Mouse (Mus musculus): ENCODE results near the gene Sp2. TPM values are rescaled to one million over a fixed set of nuclear protein-coding genes. Genes with fewer than 3 reads are reported as not detected.

Sp2 gene
- total and polyA plus RNA-seq, 2 experiments from 2014 or later: 6.8 to 8.9 TPM

DNA sequence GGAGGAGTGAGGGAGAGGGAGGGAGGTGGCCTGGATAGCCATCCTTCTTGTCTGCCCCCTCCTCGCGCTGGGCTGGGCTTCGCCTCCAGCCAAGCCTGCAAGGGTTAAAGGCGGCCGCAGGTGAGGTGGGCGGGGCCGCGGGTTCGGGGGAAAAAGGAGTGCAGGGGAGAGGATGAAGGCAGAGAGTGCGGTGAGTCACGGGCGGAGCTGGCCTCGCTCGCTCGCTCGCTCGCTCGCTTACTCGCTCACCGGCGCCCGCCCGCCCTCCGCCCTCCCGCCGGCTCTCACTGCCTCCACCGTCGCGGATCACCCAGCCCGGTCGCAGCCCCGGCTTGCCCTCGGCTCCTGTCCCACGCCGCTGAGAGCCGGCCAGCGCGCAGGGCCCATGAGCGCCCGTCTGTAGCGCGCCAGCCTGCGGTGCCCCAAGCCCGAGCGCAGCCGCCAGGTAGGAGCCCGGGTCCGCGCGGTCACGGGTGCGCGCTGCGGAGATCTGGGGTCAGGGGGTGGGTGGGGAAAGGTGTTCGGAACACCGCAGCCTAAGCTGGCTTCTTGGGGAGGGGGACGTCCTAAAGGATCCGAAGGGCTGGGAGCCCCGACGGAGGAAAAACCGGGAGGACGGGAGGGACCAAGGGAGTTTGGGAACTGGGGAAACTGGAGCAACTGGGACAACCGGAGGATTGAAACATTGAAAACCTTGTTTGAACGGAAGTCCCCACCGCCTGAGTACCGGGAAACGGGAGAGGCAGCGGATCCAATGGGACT is 36.0 kb upstream of the Sp2 start:
- ATAC-seq (ENCODE audit: insufficient read depth, low read depth): no peak
- WGBS: 2% methylated on average over 45 of the region's 68 CpGs
- H3K4me3 ChIP-seq (ENCODE audit: low read depth, low read length): peak overlapping the region; percentile 37

GRCm38 (mm10) chr11:97017696-97018582 is 35.2 kb upstream of the Sp2 start:
- Histone ChIP-seq H3K36me3 (replicated peaks; ENCODE audit: control insufficient read depth, insufficient read depth, low read length) (no peaks in the 10 kb centered on the region), H3K9ac (replicated peaks; ENCODE audit: low read depth, low read length) (no peak overlapping the region), H3K4me3 (ENCODE audit: low read depth, low read length) (peak overlapping the region; percentile 37), H3K27ac (ENCODE audit: low read depth) (no peak overlapping the region), H3K4me2 (ENCODE audit: low read depth, low read length) (peak overlapping the region; percentile 54), H3K4me1 (ENCODE audit: control insufficient read depth, insufficient read depth) (peaks cover 4% of the 10 kb centered on the region; the same call in 1 of the 2 replicates), H3K27me3 (ENCODE audit: control insufficient read depth, insufficient read depth, low read length) (peaks cover 92% of the 10 kb centered on the region), H3K9me3 (replicated peaks; ENCODE audit: control insufficient read depth, low read length) (no peaks in the 10 kb centered on the region)
- DNase-seq (ENCODE audit: low spot score) (no peak), ATAC-seq (ENCODE audit: insufficient read depth, low read depth) (no peak)
- no peak for TF ChIP-seq CTCF (IDR thresholded peaks at IDR 0.05; ENCODE audit: low read depth)
- no peak for TF ChIP-seq EP300 (IDR thresholded peaks at IDR 0.05; ENCODE audit: low read depth)
- 2% methylated on average over 36 of the region's 36 CpGs for WGBS

More for the DNA sequence above, 36.0 kb upstream of the Sp2 start:
- Histone ChIP-seq H3K4me1 (ENCODE audit: control insufficient read depth, insufficient read depth) (peaks cover 4% of the 10 kb centered on the region; the same call in 1 of the 2 replicates), H3K27me3 (ENCODE audit: control insufficient read depth, insufficient read depth, low read length) (peaks cover 93% of the 10 kb centered on the region), H3K27ac (ENCODE audit: low read depth) (no peak overlapping the region), H3K9ac (replicated peaks; ENCODE audit: low read depth, low read length) (no peak overlapping the region), H3K4me2 (ENCODE audit: low read depth, low read length) (peak overlapping the region; percentile 54), H3K9me3 (replicated peaks; ENCODE audit: control insufficient read depth, low read length) (no peaks in the 10 kb centered on the region), H3K36me3 (replicated peaks; ENCODE audit: control insufficient read depth, insufficient read depth, low read length) (no peaks in the 10 kb centered on the region)
- no peak for TF ChIP-seq EP300 (IDR thresholded peaks at IDR 0.05; ENCODE audit: low read depth)
- TF ChIP-seq CTCF (IDR thresholded peaks at IDR 0.05; ENCODE audit: low read depth): no peak
- no peak for DNase-seq (ENCODE audit: low spot score)

- no peaks in the 10 kb centered on the region for H3K36me3 ChIP-seq (replicated peaks; ENCODE audit: control insufficient read depth, insufficient read depth, low read length)
- 18% methylated on average over 8 of the region's 8 CpGs for WGBS
- no peaks in the 10 kb centered on the region for H3K9me3 ChIP-seq (replicated peaks; ENCODE audit: control insufficient read depth, low read length)
- DNase-seq (ENCODE audit: low spot score) (no peak), ATAC-seq (ENCODE audit: insufficient read depth, low read depth) (no peak)
- H3K27ac ChIP-seq (ENCODE audit: low read depth): no peak within 1 kb of the TSS
- H3K4me2 ChIP-seq (ENCODE audit: low read depth, low read length): no peak within 1 kb of the TSS
- TF ChIP-seq CTCF (IDR thresholded peaks at IDR 0.05; ENCODE audit: low read depth): no peak
- TF ChIP-seq EP300 (IDR thresholded peaks at IDR 0.05; ENCODE audit: low read depth): no peak
- H3K27me3 ChIP-seq (ENCODE audit: control insufficient read depth, insufficient read depth, low read length): peaks cover 81% of the 10 kb centered on the region
- no peaks in the 10 kb centered on the region for H3K4me1 ChIP-seq (ENCODE audit: control insufficient read depth, insufficient read depth)
- H3K4me3 ChIP-seq (ENCODE audit: low read depth, low read length): no peak within 1 kb of the TSS
- no peak within 1 kb of the TSS for H3K9ac ChIP-seq (replicated peaks; ENCODE audit: low read depth, low read length)
These were observed 30.4 kb upstream of the Sp2 start, which contains the start of gene Sp6 for GRCm38 (mm10) chr11:97013121-97013670. TSS of gene Sp6 (plus strand) at chr11:97013394.

DNA sequence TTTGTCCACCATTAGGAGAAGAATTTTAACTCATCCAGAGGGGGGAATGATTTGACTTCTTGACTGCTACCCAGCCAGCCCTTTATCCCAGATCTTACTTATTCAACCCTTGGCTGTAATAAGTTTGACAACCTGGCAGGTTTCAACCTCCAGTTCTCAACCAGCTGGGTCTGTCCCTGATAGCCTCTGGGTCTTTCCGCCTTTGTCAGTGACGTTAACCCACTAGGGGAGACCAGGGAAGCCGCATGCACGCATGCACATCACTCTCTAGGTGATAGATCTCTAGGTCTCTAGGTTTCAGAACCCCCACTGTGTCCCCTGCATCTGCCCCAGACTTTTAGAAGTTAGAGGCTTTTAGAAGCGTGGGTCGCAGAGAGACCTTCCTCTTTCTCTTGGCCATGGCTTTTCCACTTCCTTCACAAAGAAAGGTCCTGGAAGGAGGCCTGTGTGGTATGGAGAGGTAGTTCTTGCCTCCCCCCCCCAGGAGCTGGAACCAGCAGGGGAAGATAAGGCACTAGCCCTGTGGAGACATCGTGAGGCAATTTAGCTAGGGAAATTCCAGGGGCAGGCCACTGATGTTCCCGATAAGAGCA is 26.5 kb upstream of the Sp2 start:
- Histone ChIP-seq H3K27me3 (ENCODE audit: control insufficient read depth, insufficient read depth, low read length) (peaks cover 66% of the 10 kb centered on the region), H3K27ac (ENCODE audit: low read depth) (no peak overlapping the region), H3K9ac (replicated peaks; ENCODE audit: low read depth, low read length) (no peak overlapping the region), H3K36me3 (replicated peaks; ENCODE audit: control insufficient read depth, insufficient read depth, low read length) (no peaks in the 10 kb centered on the region), H3K4me1 (ENCODE audit: control insufficient read depth, insufficient read depth) (no peaks in the 10 kb centered on the region), H3K9me3 (replicated peaks; ENCODE audit: control insufficient read depth, low read length) (no peaks in the 10 kb centered on the region), H3K4me2 (ENCODE audit: low read depth, low read length) (no peak overlapping the region), H3K4me3 (ENCODE audit: low read depth, low read length) (no peak overlapping the region)
- ATAC-seq (ENCODE audit: insufficient read depth, low read depth): no peak
- WGBS: 25% methylated on average over 8 of the region's 8 CpGs
- no peak for DNase-seq (ENCODE audit: low spot score)
- TF ChIP-seq CTCF (IDR thresholded peaks at IDR 0.05; ENCODE audit: low read depth) (no peak), EP300 (IDR thresholded peaks at IDR 0.05; ENCODE audit: low read depth) (no peak)

DNA sequence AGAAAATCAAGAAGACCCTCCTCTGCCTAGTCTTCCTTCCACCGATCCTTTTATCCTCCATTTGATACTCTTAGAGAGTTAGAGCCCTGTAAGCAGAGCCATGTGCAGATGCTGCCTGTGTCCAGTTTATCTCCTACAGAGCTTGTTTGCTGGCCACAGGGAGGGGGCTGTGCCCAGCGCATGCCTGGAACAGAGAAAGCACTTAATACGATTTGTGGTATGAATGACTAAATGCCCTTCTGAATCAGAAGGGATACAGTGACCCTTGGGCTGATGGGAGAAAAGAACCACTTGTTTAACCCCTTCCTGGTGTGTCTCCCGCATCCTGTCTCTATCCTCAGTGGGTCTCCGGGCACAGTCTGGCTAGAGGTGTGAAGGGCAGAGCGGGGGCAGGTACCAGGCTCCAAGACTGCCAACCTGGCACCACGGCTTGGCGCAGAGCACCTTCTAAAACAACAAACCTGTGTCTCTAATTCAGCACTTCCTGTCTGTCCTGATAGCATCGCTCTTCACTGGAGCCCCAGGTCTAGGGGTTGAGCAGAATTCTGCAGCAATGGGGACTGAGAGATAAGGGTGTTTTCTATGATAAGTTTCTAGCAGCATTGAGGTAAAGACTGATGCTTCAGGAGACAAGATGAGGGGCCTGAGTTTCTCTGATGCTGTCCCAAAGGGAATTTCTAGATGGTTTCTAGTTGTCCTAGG is 24.5 kb upstream of the Sp2 start:
- 48% methylated on average over 9 of the region's 9 CpGs for WGBS
- ATAC-seq (ENCODE audit: insufficient read depth, low read depth) (no peak), DNase-seq (ENCODE audit: low spot score) (no peak)
- H3K36me3 ChIP-seq (replicated peaks; ENCODE audit: control insufficient read depth, insufficient read depth, low read length): no peaks in the 10 kb centered on the region
- H3K4me2 ChIP-seq (ENCODE audit: low read depth, low read length): no peak overlapping the region
- H3K27me3 ChIP-seq (ENCODE audit: control insufficient read depth, insufficient read depth, low read length): peaks cover 69% of the 10 kb centered on the region
- no peak for TF ChIP-seq EP300 (IDR thresholded peaks at IDR 0.05; ENCODE audit: low read depth)
- H3K4me3 ChIP-seq (ENCODE audit: low read depth, low read length): no peak overlapping the region
- H3K27ac ChIP-seq (ENCODE audit: low read depth): no peak overlapping the region
- H3K9ac ChIP-seq (replicated peaks; ENCODE audit: low read depth, low read length): no peak overlapping the region
- H3K4me1 ChIP-seq (ENCODE audit: control insufficient read depth, insufficient read depth): no peaks in the 10 kb centered on the region
- no peaks in the 10 kb centered on the region for H3K9me3 ChIP-seq (replicated peaks; ENCODE audit: control insufficient read depth, low read length)
